Mouse (Mus musculus): ENCODE data around the gene Lig4. TPM values are rescaled to one million over a fixed set of nuclear protein-coding genes. Genes with fewer than 3 reads are reported as not detected.

The Lig4 gene
- polyA plus RNA-seq (2017; shearing (Covaris generic)) = 6.2 TPM

DNA sequence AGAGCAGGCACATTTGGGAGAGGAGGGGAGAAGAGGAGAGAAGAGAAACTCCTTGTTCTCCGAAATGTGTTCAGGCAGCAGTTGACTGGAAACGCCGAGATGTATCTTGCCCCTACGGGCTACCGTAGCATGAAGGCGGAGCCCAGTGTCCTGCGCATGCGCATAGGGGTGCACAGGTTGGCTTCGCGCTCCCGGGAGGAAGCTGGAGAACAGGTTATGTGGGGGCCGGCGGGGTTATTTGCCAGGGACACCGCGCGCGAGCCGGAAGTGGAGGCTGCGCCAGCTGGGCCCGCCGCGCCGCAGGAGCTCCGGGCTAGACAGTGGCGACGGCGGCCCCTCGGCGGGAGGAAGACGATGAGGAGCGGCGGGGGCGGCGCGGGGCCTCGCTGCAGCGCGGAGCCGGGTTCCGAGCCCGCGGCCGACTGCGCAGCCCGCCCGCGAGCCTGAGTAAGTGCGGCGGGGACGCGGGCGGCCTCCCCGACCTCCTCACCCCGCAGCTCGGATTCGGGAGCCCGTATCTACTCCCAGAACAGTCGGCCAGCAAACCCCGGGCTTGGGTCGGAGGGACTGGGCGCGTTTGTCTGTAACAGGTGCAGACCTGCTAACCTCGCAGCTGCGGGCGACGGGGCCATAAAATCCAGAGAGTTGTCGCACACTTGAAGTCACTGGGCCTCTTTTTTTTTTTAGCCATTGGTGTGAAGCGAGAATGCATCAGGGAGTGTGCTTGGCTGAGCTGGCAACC lies at the start of gene Lig4, which contains the start of gene Abhd13:
Gene Lig4, minus strand, starts transcription at position 114 of the 742 bp plus-strand sequence.
Gene Abhd13, plus strand, starts transcription at position 135 of the 742 bp plus-strand sequence.

DNA sequence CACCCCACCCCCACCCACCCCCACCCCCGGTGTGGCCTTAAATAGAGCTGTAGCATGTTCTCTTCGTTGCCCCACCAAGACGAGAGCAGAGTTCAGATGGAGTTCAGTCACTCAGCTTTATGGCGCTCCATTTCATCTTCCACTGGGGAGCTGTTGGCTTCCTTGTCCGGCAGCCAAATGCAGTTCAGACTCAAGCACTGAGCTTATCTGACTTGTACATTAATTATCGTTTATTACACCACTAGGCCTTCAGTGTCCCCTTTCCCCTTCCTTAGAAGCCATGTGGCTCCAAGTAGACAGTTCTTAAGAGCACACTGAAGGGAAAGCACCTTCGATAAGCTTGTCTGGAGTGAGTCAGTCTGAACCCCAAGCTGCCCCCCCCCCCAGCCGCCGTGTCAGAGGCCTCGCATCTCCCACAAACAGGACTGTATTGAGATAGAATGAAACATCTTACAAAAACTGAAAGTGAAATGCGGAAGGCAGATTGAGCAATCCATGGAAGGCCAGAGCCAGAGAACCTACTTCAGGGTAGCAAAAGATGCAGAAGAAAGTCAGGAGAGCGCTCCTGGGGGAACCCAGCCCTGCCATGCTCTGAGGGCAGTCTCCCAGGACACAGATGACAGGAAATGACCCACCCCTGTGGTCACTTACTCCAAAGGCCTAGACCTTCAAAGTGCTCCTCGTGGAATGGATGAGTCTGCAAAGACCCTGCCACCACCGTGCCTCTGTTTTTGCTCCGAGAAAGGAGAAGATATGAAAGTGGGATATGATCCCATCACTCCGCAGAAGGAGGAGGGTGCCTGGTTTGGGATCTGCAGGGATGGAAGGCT lies 28.9 kb upstream of the Lig4 start, which contains the start of gene Tnfsf13b:
Gene Tnfsf13b, plus strand, starts transcription at position 312 of the 830 bp plus-strand sequence.

Other genes with a start within 250 kb of the Lig4 start
- gene Fam155a, start 206.5 kb downstream of the Lig4 start, polyA plus RNA-seq (2017; shearing (Covaris generic)) = not detected
- gene Gm10217, start 113.4 kb downstream of the Lig4 start, polyA plus RNA-seq (2017; shearing (Covaris generic)) = not detected
- gene Abhd13, start within 50 bp of the Lig4 start, polyA plus RNA-seq (2017; shearing (Covaris generic)) = 1.9 TPM
- gene Tnfsf13b, start 28.8 kb upstream of the Lig4 start, polyA plus RNA-seq (2017; shearing (Covaris generic)) = 3.0 TPM
- not detected for gene Myo16, start 176.2 kb upstream of the Lig4 start, polyA plus RNA-seq (2017; shearing (Covaris generic))

Measured in activated CD4-positive, CD25-positive, alpha-beta regulatory T cell, adult 9 weeks (primary cell).